Mouse (Mus musculus): ENCODE results near the gene Sorbs1. TPM values are rescaled to one million over a fixed set of nuclear protein-coding genes. Genes with fewer than 3 reads are reported as not detected.

Sorbs1 gene
- total and polyA plus RNA-seq, 3 experiments = 2.1 to 6.2 (median 3.6) TPM

- Histone ChIP-seq H3K4me3 (replicated peaks in 1 of 3; ENCODE audit: low read depth in 2 of 3, low read length in 2 of 3, poor library complexity in 1 of 3) (no peak overlapping the region), H3K4me1 (ENCODE audit: control insufficient read depth in 1 of 2, insufficient read depth in 2 of 2) (no peaks in the 10 kb centered on the region), H3K27ac (ENCODE audit: insufficient read depth, low read depth) (no peak overlapping the region), H3K36me3 (replicated peaks in 1 of 2; ENCODE audit: control insufficient read depth in 1 of 2, insufficient read depth in 1 of 2, low read length in 1 of 2) (no peaks in the 10 kb centered on the region), H3K9ac (ENCODE audit: insufficient read depth, low read depth) (no peak overlapping the region), H3K9me3 (replicated peaks; ENCODE audit: low read length) (no peaks in the 10 kb centered on the region), H3K27me3 (replicated peaks) (no peaks in the 10 kb centered on the region), H3K4me2 (ENCODE audit: insufficient read depth, low read depth, poor library complexity, severe bottlenecking) (no peak overlapping the region), H3K79me2 (replicated peaks; ENCODE audit: control insufficient read depth, extremely low read depth, insufficient read depth, poor library complexity, severe bottlenecking) (no peaks in the 10 kb centered on the region)
- in situ Hi-C loops (cut with MboI; ENCODE audit: low pct_ligation_motif_present, low pct_unique_long_range_greater_than_20kb, low sequenced_read_pairs) = no loop called here
- DNase-seq (ENCODE audit: extremely low read depth) = no peak
- dilution Hi-C loops (cut with MboI; ENCODE audit: extremely low pct_ligation_motif_present, extremely low pct_unique_long_range_greater_than_20kb, low sequenced_read_pairs) = loop anchor here (25.0 kb wide), 1 partner anchor 141 kb away; no protein-coding TSS in a partner anchor
- TF ChIP-seq JUND (conservative IDR thresholded peaks at IDR 0.05; ENCODE audit: low read depth, low read length) (no peak), MEF2A (IDR thresholded peaks at IDR 0.05; ENCODE audit: borderline replicate concordance, low read depth, low read length) (no peak), MAZ (IDR thresholded peaks at IDR 0.05; ENCODE audit: low read depth, low read length) (no peak), TBP (conservative IDR thresholded peaks at IDR 0.05; ENCODE audit: low read depth, low read length) (no peak), EP300 (IDR thresholded peaks at IDR 0.05; ENCODE audit: low read length) (no peak), ZNF384 (IDR thresholded peaks at IDR 0.05; ENCODE audit: low read depth, low read length) (no peak), JUN (IDR thresholded peaks at IDR 0.05; ENCODE audit: insufficient read depth, low read depth, low read length) (no peak), ZC3H11A (IDR thresholded peaks at IDR 0.05; ENCODE audit: low read depth, low read length) (no peak), MYC (IDR thresholded peaks at IDR 0.05; ENCODE audit: low read depth, low read length) (no peak), ZKSCAN1 (IDR thresholded peaks at IDR 0.05; ENCODE audit: borderline replicate concordance, low read depth, low read length) (no peak), POLR2AphosphoS2 (IDR thresholded peaks at IDR 0.05; ENCODE audit: low read depth, low read length) (no peak), TCF12 (IDR thresholded peaks at IDR 0.05; ENCODE audit: low read depth, low read length) (no peak), PAX5 (IDR thresholded peaks at IDR 0.05; ENCODE audit: low read length) (no peak), ELF1 (IDR thresholded peaks at IDR 0.05; ENCODE audit: low read depth, low read length) (no peak), NELFE (IDR thresholded peaks at IDR 0.05; ENCODE audit: low read depth, low read length) (no peak), MXI1 (IDR thresholded peaks at IDR 0.05; ENCODE audit: low read depth, low read length) (no peak), CTCF (conservative IDR thresholded peaks at IDR 0.05 in 1 of 2, IDR thresholded peaks at IDR 0.05 in 1 of 2; ENCODE audit: low read depth in 2 of 2, low read length in 2 of 2) (no peak), E2F4 (IDR thresholded peaks at IDR 0.05; ENCODE audit: insufficient replicate concordance, low read depth, low read length) (no peak), KAT2A (IDR thresholded peaks at IDR 0.05; ENCODE audit: insufficient replicate concordance, low read length) (no peak)
These were observed 14.7 kb upstream of the Sorbs1 start for GRCm38 (mm10) chr19:40528254-40528653.

GRCm38 (mm10) chr19:40526367-40527014, 12.9 kb upstream of the Sorbs1 start:
- Histone ChIP-seq H3K36me3 (replicated peaks in 1 of 2; ENCODE audit: control insufficient read depth in 1 of 2, insufficient read depth in 1 of 2, low read length in 1 of 2) (no peaks in the 10 kb centered on the region), H3K79me2 (replicated peaks; ENCODE audit: control insufficient read depth, extremely low read depth, insufficient read depth, poor library complexity, severe bottlenecking) (no peaks in the 10 kb centered on the region), H3K4me3 (replicated peaks in 1 of 3; ENCODE audit: low read depth in 2 of 3, low read length in 2 of 3, poor library complexity in 1 of 3) (no peak overlapping the region), H3K27ac (ENCODE audit: insufficient read depth, low read depth) (no peak overlapping the region), H3K9ac (ENCODE audit: insufficient read depth, low read depth) (no peak overlapping the region), H3K9me3 (replicated peaks; ENCODE audit: low read length) (no peaks in the 10 kb centered on the region), H3K4me1 (ENCODE audit: control insufficient read depth in 1 of 2, insufficient read depth in 2 of 2) (no peaks in the 10 kb centered on the region), H3K4me2 (ENCODE audit: insufficient read depth, low read depth, poor library complexity, severe bottlenecking) (no peak overlapping the region), H3K27me3 (replicated peaks) (no peaks in the 10 kb centered on the region)
- TF ChIP-seq PAX5 (IDR thresholded peaks at IDR 0.05; ENCODE audit: low read length) = no peak
- DNase-seq (ENCODE audit: extremely low read depth) = no peak
- dilution Hi-C loops (cut with MboI; ENCODE audit: extremely low pct_ligation_motif_present, extremely low pct_unique_long_range_greater_than_20kb, low sequenced_read_pairs) (loop anchor here (25.0 kb wide), 1 partner anchor 139 kb away; no protein-coding TSS in a partner anchor), in situ Hi-C loops (cut with MboI; ENCODE audit: low pct_ligation_motif_present, low pct_unique_long_range_greater_than_20kb, low sequenced_read_pairs) (no loop called here)

Data from CH12.LX (cell line).